Mouse (Mus musculus): ENCODE data around the gene Rab11fip4.
A peak's percentile ranks its signal among the peaks of the same experiment; 100 is the strongest.

Gene Rab11fip4

DNA sequence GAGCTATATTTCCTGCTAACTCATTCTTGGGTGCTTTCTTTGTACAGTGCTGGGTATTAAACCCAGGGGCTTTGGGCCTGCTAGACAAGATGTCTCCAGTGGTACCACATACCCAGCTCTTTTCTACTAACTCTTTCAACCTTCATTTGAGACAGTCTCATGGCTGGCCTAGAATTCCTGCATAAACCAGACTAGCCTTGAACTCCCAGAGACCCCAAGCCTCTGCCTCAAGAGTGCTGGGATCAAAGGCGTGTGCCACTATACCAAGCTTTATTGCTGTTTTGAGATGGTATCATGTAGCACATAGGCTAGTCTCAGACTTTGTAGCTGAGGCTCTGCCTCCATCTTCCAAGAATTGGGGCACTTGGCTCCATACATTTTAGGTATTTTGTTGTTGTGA lies 65.5 kb downstream of the Rab11fip4 start:
- no peak for DNase-seq

DNA sequence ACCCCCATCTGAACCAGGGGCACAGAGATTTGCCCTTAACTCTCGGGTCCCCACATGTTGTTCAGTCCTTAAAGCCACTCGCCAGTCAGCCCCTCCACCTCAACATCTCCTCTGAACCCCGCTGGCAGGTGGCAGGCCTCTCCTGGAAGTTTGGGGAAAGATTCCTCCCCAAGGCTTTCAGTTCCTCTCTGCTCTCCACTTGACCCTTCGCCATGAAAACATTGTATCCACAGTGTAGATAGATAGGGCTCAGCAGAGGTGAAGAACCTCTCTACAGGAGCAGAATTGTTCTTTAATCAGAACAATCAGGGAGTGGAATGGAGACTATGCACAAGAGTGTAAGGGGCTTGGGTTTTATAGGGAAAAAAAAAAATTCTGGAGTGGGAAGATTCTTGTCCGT lies 66.0 kb downstream of the Rab11fip4 start:
- no peak for DNase-seq

DNA sequence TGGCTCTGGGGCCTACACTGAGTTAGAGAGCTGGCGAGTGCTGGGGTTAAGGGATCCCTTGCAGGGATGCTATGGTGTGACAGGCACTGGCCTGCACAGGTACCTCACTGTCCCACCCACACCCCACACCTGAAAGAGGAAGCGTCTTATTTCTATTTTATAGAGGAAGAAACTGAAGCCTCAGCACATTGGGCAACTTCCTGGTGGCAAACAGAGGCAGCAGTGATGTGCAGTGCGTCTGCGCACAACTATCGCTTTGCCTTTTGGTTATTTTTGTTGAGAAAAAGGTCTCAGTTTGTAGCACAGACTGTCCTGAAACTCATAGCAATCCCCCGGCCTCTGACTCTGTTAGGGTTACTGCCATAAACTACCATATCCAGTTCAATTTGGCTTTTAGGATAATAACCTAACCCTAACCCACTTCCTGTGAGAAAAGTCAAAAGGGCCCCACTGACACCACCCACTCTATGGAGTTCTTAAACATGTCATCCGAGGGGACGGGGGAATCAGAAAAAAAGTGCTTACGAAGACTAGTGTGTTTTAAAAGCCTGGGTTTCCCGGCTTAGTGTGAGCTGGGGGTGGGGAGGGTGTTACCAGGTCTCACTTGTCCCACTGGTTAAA lies 67.3 kb downstream of the Rab11fip4 start:
- no peak for DNase-seq

DNA sequence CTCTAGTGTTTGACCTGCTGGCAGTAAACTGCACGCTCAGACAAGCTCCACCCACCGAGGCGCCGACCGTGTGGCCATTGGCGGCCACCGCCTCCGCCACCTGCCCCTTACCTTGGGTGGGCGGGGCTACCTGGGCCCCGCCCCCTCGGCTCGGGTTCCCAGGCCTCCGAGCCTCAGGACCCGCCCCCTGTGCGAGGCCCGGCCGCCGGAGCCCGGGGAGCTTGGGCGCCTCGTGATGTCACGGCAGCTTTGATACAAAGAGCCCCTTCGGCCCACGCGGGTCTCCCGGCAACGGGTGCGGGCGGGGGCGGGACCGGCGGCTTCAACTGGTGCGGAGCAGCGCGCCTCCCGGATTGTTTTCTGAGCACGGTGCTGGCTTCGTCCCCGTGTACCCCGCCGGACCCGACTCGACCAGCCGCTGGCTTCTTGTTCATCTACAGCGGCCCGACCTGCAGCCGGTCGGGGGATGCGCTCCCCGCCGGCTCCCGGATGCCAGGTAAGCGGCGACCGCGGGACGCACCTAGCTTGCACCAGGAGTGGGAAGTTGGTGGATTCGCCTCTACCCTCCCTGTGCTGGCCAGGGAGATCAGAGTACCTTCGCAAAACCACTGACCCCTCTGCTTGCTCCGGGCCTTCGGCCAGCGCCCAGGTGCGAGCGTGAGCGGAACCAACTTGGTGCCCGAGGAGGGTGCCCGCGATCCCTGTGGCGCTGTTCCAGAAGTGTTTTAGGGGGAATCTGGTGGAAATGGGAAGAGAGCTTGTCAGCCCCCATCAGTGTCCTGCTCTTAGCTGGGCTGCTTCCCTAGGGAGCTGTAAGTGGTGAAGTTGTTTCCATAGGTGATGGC lies 69.6 kb downstream of the Rab11fip4 start:
- DNase-seq = peak; percentile 70 to 84

- DNase-seq = no peak
Observed at GRCm38 (mm10) chr11:79661877-79662545, 71.0 kb downstream of the Rab11fip4 start.

- DNase-seq = no peak
Observed at GRCm38 (mm10) chr11:79663158-79663557, 72.1 kb downstream of the Rab11fip4 start.

GRCm38 (mm10) chr11:79663570-79663969 lies 72.6 kb downstream of the Rab11fip4 start:
- DNase-seq = no peak

DNA sequence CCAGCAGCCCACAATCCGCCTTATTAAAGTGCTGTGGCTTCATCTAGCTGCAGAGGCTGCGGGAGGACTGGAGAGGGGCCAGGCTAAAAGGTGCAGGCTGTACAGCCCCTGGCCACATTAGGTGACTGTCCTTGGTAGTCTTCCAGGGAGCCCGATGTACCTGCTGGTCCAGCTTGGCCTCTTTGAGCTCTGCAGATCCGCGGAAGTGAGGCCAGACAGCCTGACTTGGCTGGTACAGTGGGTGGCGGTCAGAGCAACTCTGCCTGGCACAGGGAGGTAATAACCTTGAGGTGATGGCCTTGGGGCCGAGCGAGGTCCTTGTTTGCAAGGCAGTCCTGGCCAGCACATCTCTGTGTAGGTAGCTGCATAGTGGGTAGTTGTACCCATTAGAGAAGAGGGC lies 75.5 kb downstream of the Rab11fip4 start:
- DNase-seq = peak; percentile 60 to 68

DNA sequence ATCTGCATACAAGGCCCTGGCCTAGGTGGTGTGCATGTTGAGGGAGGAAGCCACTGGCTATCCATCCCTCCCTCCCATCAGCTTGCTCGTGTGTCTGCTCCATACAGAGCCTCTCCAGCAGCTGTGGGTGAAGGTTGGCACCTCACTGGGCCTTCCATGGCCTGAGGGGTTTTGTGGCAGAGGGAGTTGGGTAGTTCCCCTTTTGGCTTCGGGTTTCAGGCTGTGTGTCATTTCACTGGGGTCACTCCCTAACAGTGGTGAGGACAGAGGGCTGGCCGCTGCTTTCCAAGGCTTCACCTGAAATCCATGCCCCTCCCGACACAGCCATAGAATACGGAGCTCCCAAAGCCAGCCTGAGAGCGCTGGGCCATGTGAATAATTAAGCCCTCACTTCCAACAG lies 78.2 kb downstream of the Rab11fip4 start:
- no peak for DNase-seq

DNA sequence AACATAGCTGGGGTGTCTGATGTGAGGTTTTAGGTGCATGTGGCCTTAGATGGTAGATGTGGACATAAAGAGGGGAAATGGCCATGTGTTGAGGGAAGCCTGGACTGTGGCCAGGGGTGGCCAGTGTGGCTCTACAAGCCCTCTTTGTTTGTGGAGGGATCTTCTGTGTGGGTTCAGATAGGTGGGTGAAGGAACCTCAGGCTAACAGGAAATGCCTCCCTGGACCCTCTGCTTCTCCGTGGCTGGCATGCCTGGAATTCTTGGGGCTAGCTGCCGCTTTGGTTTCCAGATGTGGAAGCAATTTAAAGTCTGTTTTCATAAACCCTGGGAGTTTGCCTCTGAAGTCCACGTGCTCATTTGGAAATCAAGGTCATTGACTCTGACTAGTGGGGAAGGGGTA lies 78.9 kb downstream of the Rab11fip4 start:
- no peak for DNase-seq

- DNase-seq = no peak
Observed at GRCm38 (mm10) chr11:79670411-79670945, 79.5 kb downstream of the Rab11fip4 start.

GRCm38 (mm10) chr11:79671668-79672281 lies 80.8 kb downstream of the Rab11fip4 start:
- DNase-seq = peak; percentile 46 to 54

GRCm38 (mm10) chr11:79673072-79673471 lies 82.1 kb downstream of the Rab11fip4 start:
- DNase-seq = no peak

DNA sequence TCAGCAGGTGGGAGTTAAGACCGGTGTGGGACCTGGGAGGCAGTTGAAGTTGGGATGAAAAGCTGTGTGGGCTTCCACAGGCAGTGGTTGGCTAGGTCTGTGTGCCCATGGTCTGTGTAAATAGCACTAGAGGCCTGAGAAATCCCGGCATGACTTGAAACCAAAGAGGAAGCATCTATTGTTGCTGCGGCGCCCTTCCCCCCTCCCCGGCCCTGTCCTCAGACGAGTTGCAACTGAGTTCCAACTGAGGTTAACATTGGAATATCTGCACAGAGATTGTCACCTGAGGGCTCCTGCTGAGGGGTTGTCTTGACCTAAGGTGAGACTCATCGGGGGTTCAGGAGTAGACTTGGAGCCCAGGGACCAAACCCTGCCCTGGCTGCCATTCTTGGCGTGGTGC lies 82.7 kb downstream of the Rab11fip4 start:
- no peak for DNase-seq

DNA sequence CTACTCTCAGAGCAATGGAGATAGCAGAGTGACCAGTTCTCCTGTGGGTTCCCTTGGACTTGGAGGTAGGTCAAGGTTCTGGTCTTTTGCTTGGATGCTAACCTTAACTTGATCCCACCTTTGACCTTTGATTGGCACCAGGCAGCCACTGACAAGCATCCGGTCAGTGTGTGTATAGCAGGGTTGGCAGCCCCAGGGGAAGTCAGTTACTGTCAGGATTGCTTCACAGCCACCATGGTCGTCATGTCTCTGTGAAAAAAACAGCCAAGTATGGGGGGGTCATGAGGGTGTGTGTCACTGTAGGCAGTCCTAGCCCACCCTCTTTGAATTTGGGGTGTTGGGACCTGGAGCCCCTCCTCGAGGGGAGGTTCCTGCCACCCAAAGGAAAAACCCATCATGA lies 83.2 kb downstream of the Rab11fip4 start:
- no peak for DNase-seq

GRCm38 (mm10) chr11:79674632-79675031 lies 83.6 kb downstream of the Rab11fip4 start:
- DNase-seq = peak; percentile 69 to 73

- DNase-seq = no peak
Observed at GRCm38 (mm10) chr11:79675285-79675684, 84.3 kb downstream of the Rab11fip4 start.

GRCm38 (mm10) chr11:79675994-79676393 lies 85.0 kb downstream of the Rab11fip4 start:
- no peak for DNase-seq

DNA sequence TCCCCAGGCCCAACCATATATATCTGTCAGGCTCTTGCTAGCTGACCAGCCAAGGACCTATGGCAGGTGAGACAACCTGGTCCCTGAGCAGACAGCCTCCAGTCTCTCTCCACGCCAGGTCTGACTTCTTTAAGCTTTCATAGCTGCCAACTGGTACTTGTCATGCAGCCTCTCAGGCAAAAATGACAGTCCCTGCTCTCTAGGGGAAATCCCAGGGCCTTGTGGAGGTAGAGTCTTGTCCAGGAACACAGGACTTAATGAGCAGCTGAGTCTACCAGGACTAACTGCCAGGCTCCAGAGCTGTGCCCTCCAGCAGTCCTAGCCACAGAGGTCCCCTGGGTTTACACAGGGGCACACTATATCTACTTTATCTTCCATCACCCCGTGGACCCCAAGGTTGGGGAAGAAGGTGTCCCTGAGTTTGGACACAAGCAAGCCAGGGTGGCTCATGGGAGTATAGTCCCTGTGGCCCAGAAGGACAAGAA lies 85.5 kb downstream of the Rab11fip4 start:
- DNase-seq = no peak

- no peak for DNase-seq
Observed at GRCm38 (mm10) chr11:79677402-79677801, 86.4 kb downstream of the Rab11fip4 start.

- no peak for DNase-seq
Observed at GRCm38 (mm10) chr11:79678363-79679153, 87.5 kb downstream of the Rab11fip4 start.

- DNase-seq = no peak
Observed at GRCm38 (mm10) chr11:79679929-79680328, 88.9 kb downstream of the Rab11fip4 start.

All from cerebellum, postnatal 36 days (tissue).